In genomic region chr13:23751478-23751956, GRCm38 (mm10) we compare ENCODE assay signal across 8 mouse cellular contexts. TPM values are rescaled to one million over a fixed set of nuclear protein-coding genes. Genes with fewer than 3 reads are reported as not detected.
A peak's percentile ranks its signal among the peaks of the same experiment; 100 is the strongest.
DNase-seq lines count a peak whose midpoint lies in the region; ATAC-seq and TF ChIP-seq lines count a peak whose summit lies in the region.

No protein-coding gene starts in this region.

- no peaks in the 10 kb centered on the region for H3K36me3 ChIP-seq in C2C12 (ENCODE audit: control insufficient read depth, insufficient read depth)
- H3K36me3 ChIP-seq in embryonic facial prominence, embryonic 15.5 days = no peaks in the 10 kb centered on the region
- no peaks in the 10 kb centered on the region for H3K36me3 ChIP-seq in limb, embryonic 14.5 days (ENCODE audit: control insufficient read depth, insufficient read depth, low read length)
- H3K36me3 ChIP-seq in stomach, embryonic 14.5 days (ENCODE audit: control insufficient read depth, insufficient read depth, low read length) = no peaks in the 10 kb centered on the region

- H3K27ac ChIP-seq in embryonic facial prominence, embryonic 15.5 days (replicated peaks) = peak overlapping the region; percentile 94
- peak overlapping the region; percentile 93 for H3K27ac ChIP-seq in limb, embryonic 14.5 days (replicated peaks; ENCODE audit: low read depth, low read length)
- H3K27ac ChIP-seq in stomach, embryonic 14.5 days (ENCODE audit: low read length) = peak overlapping the region; percentile 96

- WGBS in embryonic facial prominence, embryonic 15.5 days = under 1% methylated on average over 11 of the region's 11 CpGs
- 1% methylated on average over 11 of the region's 11 CpGs for WGBS in limb, embryonic 14.5 days
- WGBS in stomach, embryonic 14.5 days = 2% methylated on average over 11 of the region's 11 CpGs

- no peak for ATAC-seq in embryonic facial prominence, embryonic 15.5 days (ENCODE audit: insufficient number of reproducible peaks, low FRiP score, low TSS enrichment, low read depth)
- ATAC-seq in limb, embryonic 14.5 days (ENCODE audit: low FRiP score, low read depth) = no peak
- ATAC-seq in stomach, embryonic 14.5 days (ENCODE audit: insufficient number of reproducible peaks, insufficient read depth, low FRiP score, low read depth) = no peak
- ATAC-seq in inflammation-experienced regulatory T-cells, adult 6 months = no peak

- H3K79me3 ChIP-seq in C2C12 (ENCODE audit: low read depth) = no peaks in the 10 kb centered on the region

- no peak for TF ChIP-seq POLR2A in limb, embryonic 14.5 days (IDR thresholded peaks at IDR 0.05; ENCODE audit: borderline replicate concordance, extremely low read depth, insufficient read depth, insufficient read length)

- peak; percentile 22 for DNase-seq in cerebellum, adult 9-11 months
- no peak for DNase-seq in cerebellum, adult 11 months
- DNase-seq in limb, embryonic 14.5 days (ENCODE audit: low spot score) = peak; percentile 53
- no peak for DNase-seq in right cerebral cortex, postnatal 10 days (ENCODE audit: low spot score in 2 of 2)

- H3K9ac ChIP-seq in embryonic facial prominence, embryonic 15.5 days = no peak overlapping the region
- peak overlapping the region; percentile 61 for H3K9ac ChIP-seq in limb, embryonic 14.5 days (ENCODE audit: low read depth, low read length, severe bottlenecking)
- H3K9ac ChIP-seq in stomach, embryonic 14.5 days (replicated peaks; ENCODE audit: low read depth, low read length) = peak overlapping the region; percentile 45

- no peaks in the 10 kb centered on the region for H3K27me3 ChIP-seq in C2C12 (ENCODE audit: control insufficient read depth, insufficient read depth, insufficient read length)
- no peaks in the 10 kb centered on the region for H3K27me3 ChIP-seq in embryonic facial prominence, embryonic 15.5 days
- no peaks in the 10 kb centered on the region for H3K27me3 ChIP-seq in limb, embryonic 14.5 days (ENCODE audit: control insufficient read depth, insufficient read depth, low read length)
- no peaks in the 10 kb centered on the region for H3K27me3 ChIP-seq in stomach, embryonic 14.5 days (ENCODE audit: control insufficient read depth, insufficient read depth, low read length)

- no peaks in the 10 kb centered on the region for H3K79me2 ChIP-seq in C2C12 (ENCODE audit: control insufficient read depth, insufficient read depth)

- no peaks in the 10 kb centered on the region for H3K9me3 ChIP-seq in embryonic facial prominence, embryonic 15.5 days (replicated peaks)
- no peaks in the 10 kb centered on the region for H3K9me3 ChIP-seq in limb, embryonic 14.5 days (ENCODE audit: control insufficient read depth, low read length)
- H3K9me3 ChIP-seq in stomach, embryonic 14.5 days (ENCODE audit: control insufficient read depth, low read depth, low read length) = no peaks in the 10 kb centered on the region

- H3K4me1 ChIP-seq in embryonic facial prominence, embryonic 15.5 days = peaks cover 23% of the 10 kb centered on the region
- peaks cover 12% of the 10 kb centered on the region; the same call in 1 of the 2 replicates for H3K4me1 ChIP-seq in limb, embryonic 14.5 days (ENCODE audit: control insufficient read depth, insufficient read depth, low read length)
- H3K4me1 ChIP-seq in stomach, embryonic 14.5 days (ENCODE audit: control insufficient read depth, insufficient read depth, low read length) = peaks cover 18% of the 10 kb centered on the region

- peak overlapping the region; percentile 67 for H3K4me2 ChIP-seq in embryonic facial prominence, embryonic 15.5 days (replicated peaks)
- peak overlapping the region; percentile 55 for H3K4me2 ChIP-seq in limb, embryonic 14.5 days (replicated peaks; ENCODE audit: low read depth, low read length, severe bottlenecking)
- peak overlapping the region; percentile 53 for H3K4me2 ChIP-seq in stomach, embryonic 14.5 days (replicated peaks; ENCODE audit: low read depth, low read length)

- TF ChIP-seq CTCF in C2C12 (IDR thresholded peaks at IDR 0.05; ENCODE audit: control insufficient read depth, insufficient read depth, insufficient read length) = no peak

- peak overlapping the region; percentile 14 for H3K4me3 ChIP-seq in C2C12 (ENCODE audit: insufficient read depth, poor library complexity, severe bottlenecking)
- H3K4me3 ChIP-seq in embryonic facial prominence, embryonic 15.5 days (replicated peaks) = peak overlapping the region; percentile 45
- H3K4me3 ChIP-seq in limb, embryonic 14.5 days (replicated peaks; ENCODE audit: low read length) = peak overlapping the region; percentile 42
- peak overlapping the region; percentile 37 for H3K4me3 ChIP-seq in stomach, embryonic 14.5 days (ENCODE audit: low read depth, low read length)

- peak overlapping the region; percentile 67 for H3ac ChIP-seq in C2C12 (ENCODE audit: control insufficient read depth, insufficient read length, low read depth)

TF ChIP-seq in C2C12, 6 proteins besides CTCF, POLR2A, EP300 and RAD21:
- TF ChIP-seq MAX (IDR thresholded peaks at IDR 0.05) (no peak), CEBPB (IDR thresholded peaks at IDR 0.05; ENCODE audit: low read depth) (no peak), USF1 (IDR thresholded peaks at IDR 0.05; ENCODE audit: low read depth) (no peak), FOSL1 (IDR thresholded peaks at IDR 0.05; ENCODE audit: insufficient read depth, low read length, poor library complexity, severe bottlenecking) (no peak), MYOG (IDR thresholded peaks at IDR 0.05; ENCODE audit: control insufficient read depth, extremely low read depth, insufficient read length) (no peak), MYOD1 (IDR thresholded peaks at IDR 0.05; ENCODE audit: control insufficient read depth, insufficient read length, low read depth) (no peak)

RNA-seq across cellular contexts. Expression of gene Hist1h3b, which starts 0.6 kb away (rescaled TPM):
- polyA plus RNA-seq in C2C12 (2012; fragmentation: generic; extraction: Trizol) = 2.0 TPM
- 8.4 and 9.7 TPM in 2 replicates for polyA plus RNA-seq in embryonic facial prominence, embryonic 15.5 days (2015; fragmentation: Nextera tagmentation; extraction: Ambion mirVana)
- 52.4 and 65.5 TPM in 2 replicates for polyA plus RNA-seq in limb, embryonic 14.5 days (2012; rRNA removed)
- polyA plus RNA-seq in limb, embryonic 14.5 days (2014; fragmentation: Nextera tagmentation; extraction: Ambion mirVana) = 6.5 and 12.4 TPM in 2 replicates
- polyA plus RNA-seq in stomach, embryonic 14.5 days (2014; fragmentation: Nextera tagmentation; extraction: Ambion mirVana) = 11.1 and 11.8 TPM in 2 replicates
- polyA plus RNA-seq in inflammation-experienced regulatory T-cells, adult 6 months (2017; shearing (Covaris generic)) = 1 to 10 TPM in 1 of 3 experiments, not detected in 2; 1.1 TPM

RNA-seq across cellular contexts. Expression of gene Hist1h2ab, which starts 0.6 kb away (rescaled TPM):
- polyA plus RNA-seq in C2C12 (2012; fragmentation: generic; extraction: Trizol) = 9.3 TPM
- 23.1 and 38.3 TPM in 2 replicates for polyA plus RNA-seq in embryonic facial prominence, embryonic 15.5 days (2015; fragmentation: Nextera tagmentation; extraction: Ambion mirVana)
- polyA plus RNA-seq in limb, embryonic 14.5 days (2012; rRNA removed) = 37.1 and 40.4 TPM in 2 replicates
- polyA plus RNA-seq in limb, embryonic 14.5 days (2014; fragmentation: Nextera tagmentation; extraction: Ambion mirVana) = 39.0 and 40.1 TPM in 2 replicates
- polyA plus RNA-seq in stomach, embryonic 14.5 days (2014; fragmentation: Nextera tagmentation; extraction: Ambion mirVana) = 38.8 and 50.2 TPM in 2 replicates
- polyA plus RNA-seq in inflammation-experienced regulatory T-cells, adult 6 months (2017; shearing (Covaris generic)) = 10 to 100 TPM in 1 of 3 experiments, not detected in 2; 14.8 TPM

RNA-seq across cellular contexts. Expression of gene Hist1h2bb, which starts 5.0 kb away (rescaled TPM):
- polyA plus RNA-seq in C2C12 (2012; fragmentation: generic; extraction: Trizol) = 2.8 TPM
- polyA plus RNA-seq in embryonic facial prominence, embryonic 15.5 days (2015; fragmentation: Nextera tagmentation; extraction: Ambion mirVana) = 2.0 and 2.1 TPM in 2 replicates
- 13.5 and 15.9 TPM in 2 replicates for polyA plus RNA-seq in limb, embryonic 14.5 days (2012; rRNA removed)
- polyA plus RNA-seq in limb, embryonic 14.5 days (2014; fragmentation: Nextera tagmentation; extraction: Ambion mirVana) = 1.2 and 1.4 TPM in 2 replicates
- polyA plus RNA-seq in stomach, embryonic 14.5 days (2014; fragmentation: Nextera tagmentation; extraction: Ambion mirVana) = 2.0 and 2.1 TPM in 2 replicates
- polyA plus RNA-seq in inflammation-experienced regulatory T-cells, adult 6 months (2017; shearing (Covaris generic)) = 1 to 10 TPM in 2 of 3 experiments, not detected in 1; 2.5 to 2.8 TPM

RNA-seq across cellular contexts. Expression of gene Hist1h4b, which starts 5.3 kb away (rescaled TPM):
- 16.8 TPM for polyA plus RNA-seq in C2C12 (2012; fragmentation: generic; extraction: Trizol)
- polyA plus RNA-seq in embryonic facial prominence, embryonic 15.5 days (2015; fragmentation: Nextera tagmentation; extraction: Ambion mirVana) = 2.6 and 3.0 TPM in 2 replicates
- 20.0 and 26.6 TPM in 2 replicates for polyA plus RNA-seq in limb, embryonic 14.5 days (2012; rRNA removed)
- polyA plus RNA-seq in limb, embryonic 14.5 days (2014; fragmentation: Nextera tagmentation; extraction: Ambion mirVana) = 4.4 and 6.6 TPM in 2 replicates
- 2.5 and 3.3 TPM in 2 replicates for polyA plus RNA-seq in stomach, embryonic 14.5 days (2014; fragmentation: Nextera tagmentation; extraction: Ambion mirVana)
- polyA plus RNA-seq in inflammation-experienced regulatory T-cells, adult 6 months (2017; shearing (Covaris generic)) = 10 to 100 TPM in 1 of 3 experiments, 1 to 10 TPM in 1, not detected in 1; 4.1 to 20.2 TPM

RNA-seq across cellular contexts. Expression of gene Hist1h3c, which starts 6.1 kb away (rescaled TPM):
- 6.1 TPM for polyA plus RNA-seq in C2C12 (2012; fragmentation: generic; extraction: Trizol)
- 3.5 and 4.8 TPM in 2 replicates for polyA plus RNA-seq in embryonic facial prominence, embryonic 15.5 days (2015; fragmentation: Nextera tagmentation; extraction: Ambion mirVana)
- polyA plus RNA-seq in limb, embryonic 14.5 days (2012; rRNA removed) = 41.4 and 92.0 TPM in 2 replicates
- 8.1 and 12.0 TPM in 2 replicates for polyA plus RNA-seq in limb, embryonic 14.5 days (2014; fragmentation: Nextera tagmentation; extraction: Ambion mirVana)
- polyA plus RNA-seq in stomach, embryonic 14.5 days (2014; fragmentation: Nextera tagmentation; extraction: Ambion mirVana) = 6.1 and 8.4 TPM in 2 replicates
- 1 to 10 TPM in 1 of 3 experiments, not detected in 2; 2.5 TPM for polyA plus RNA-seq in inflammation-experienced regulatory T-cells, adult 6 months (2017; shearing (Covaris generic))

Comparison
In these comparisons a context has a peak if more than half of its experiments do, and no peak if none do; other contexts are left out.
1. DNase-seq: peak in cerebellum, adult 9-11 months (single experiment) and limb, embryonic 14.5 days (single experiment); none in cerebellum, adult 11 months (single experiment) and right cerebral cortex, postnatal 10 days (0 of 2).
2. Peak in every context shown above with its lines, with median percentiles within 50 percentile points of each other: H3K4me3 ChIP-seq, H3K27ac ChIP-seq and H3K4me2 ChIP-seq.